Mouse (Mus musculus) lung, embryonic 15.5 days (tissue): Measurements from ENCODE around the gene Psmd9. TPM values are rescaled to one million over a fixed set of nuclear protein-coding genes. Genes with fewer than 3 reads are reported as not detected.

Experiments used
- ATAC-seq: fragments of 200-750 bp; cut with Nextera tagmentation; 2 replicates; pipeline ENCODE4 v1.8.0; 2017; ENCODE audit warnings: moderate number of reproducible peaks, borderline replicate concordance; ENCODE audit not compliant: low FRiP score, low TSS enrichment; ENCODE audit errors: extremely low read depth
- H3K27ac ChIP-seq: fragments of 300-500 bp; sonication (generic); 2 replicates; pipeline ENCODE4 v1.5.1; 2015; ENCODE audit warnings: moderate library complexity, mild to moderate bottlenecking, inconsistent platforms
- H3K27me3 ChIP-seq: fragments of 300-500 bp; sonication (generic); 2 replicates; pipeline ENCODE4 v1.6.1; 2015; ENCODE audit warnings: inconsistent platforms
- H3K36me3 ChIP-seq: fragments of 300-500 bp; sonication (generic); 2 replicates; pipeline ENCODE4 v1.6.1; 2015; ENCODE audit warnings: inconsistent platforms
- H3K4me1 ChIP-seq: fragments of 300-500 bp; sonication (generic); 2 replicates; pipeline ENCODE4 v1.6.1; 2015; ENCODE audit warnings: inconsistent platforms
- H3K4me2 ChIP-seq: fragments of 300-500 bp; sonication (generic); 2 replicates; pipeline ENCODE4 v1.6.1; 2015; ENCODE audit warnings: inconsistent platforms, mild to moderate bottlenecking, moderate library complexity
- H3K4me3 ChIP-seq: fragments of 300-500 bp; sonication (generic); 2 replicates; pipeline ENCODE4 v1.5.1; 2015; ENCODE audit warnings: mild to moderate bottlenecking, inconsistent platforms
- H3K9ac ChIP-seq: fragments of 300-500 bp; sonication (generic); 2 replicates; pipeline ENCODE4 v1.6.1; 2015; ENCODE audit warnings: inconsistent platforms
- H3K9me3 ChIP-seq: fragments of 300-500 bp; sonication (generic); 2 replicates; pipeline ENCODE4 v1.6.1; 2016; ENCODE audit warnings: inconsistent platforms
- WGBS: fragments of 180-500 bp; shearing (Covaris S2); methylation state at CpG from one replicate; pipeline ENCODE4 v1.1.7; 2015; 5-methylcytosine and 5-hydroxymethylcytosine counted together
- polyA plus RNA-seq: library from polyadenylated mRNA; unstranded; fragments of >200 nt; fragmentation: Nextera tagmentation; extraction: Ambion mirVana; gene quantifications from 2 replicates; pipeline ENCODE4 v1.2.1, GENCODE M21; 2015

Gene Psmd9
- polyA plus RNA-seq, 1 experiment from 2014 or later: 85.3 TPM

DNA sequence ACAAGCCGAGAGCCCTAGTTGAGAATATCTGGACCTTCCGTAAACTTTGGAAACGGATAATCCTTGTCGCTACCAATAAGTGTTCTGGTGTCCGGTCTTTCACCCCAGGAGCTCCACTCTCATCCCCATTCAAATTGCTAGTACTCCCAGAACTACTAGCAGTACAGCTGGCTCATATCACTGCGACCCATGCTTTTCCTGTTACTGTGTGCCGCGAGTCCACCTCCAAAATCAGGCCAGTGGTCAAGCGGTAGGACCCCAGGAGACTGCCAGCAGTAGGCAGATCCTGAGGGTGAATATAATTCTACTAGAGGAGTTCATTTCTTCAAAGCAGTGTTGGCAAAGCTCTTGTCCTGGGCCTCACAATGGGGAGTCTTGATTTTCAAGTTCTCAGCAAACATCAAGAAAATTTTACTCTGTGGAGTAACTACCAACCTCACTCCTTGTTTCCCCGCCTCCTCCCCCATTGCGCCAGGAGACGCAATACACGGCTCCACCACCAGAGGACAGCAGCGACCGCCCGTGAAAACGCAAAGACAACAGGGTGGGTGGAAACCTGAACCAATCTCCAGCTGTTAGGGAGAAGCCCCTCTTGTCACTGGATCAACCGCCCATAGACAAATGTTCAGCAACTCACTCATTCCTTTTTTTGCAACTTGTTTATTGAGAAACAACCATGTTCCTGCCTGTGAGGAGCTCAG is 36.0 kb upstream of the Psmd9 start:
- ATAC-seq: no peak
- peak overlapping the region; percentile 99 for H3K4me2 ChIP-seq
- H3K27me3 ChIP-seq: no peaks in the 10 kb centered on the region
- H3K4me3 ChIP-seq: peak overlapping the region; percentile 43
- WGBS: 11% methylated on average over 18 of the region's 18 CpGs
- no peak overlapping the region for H3K9ac ChIP-seq
- peak overlapping the region; percentile 100 for H3K27ac ChIP-seq
- peaks cover 80% of the 10 kb centered on the region for H3K4me1 ChIP-seq
- no peaks in the 10 kb centered on the region for H3K9me3 ChIP-seq
- no peaks in the 10 kb centered on the region for H3K36me3 ChIP-seq

DNA sequence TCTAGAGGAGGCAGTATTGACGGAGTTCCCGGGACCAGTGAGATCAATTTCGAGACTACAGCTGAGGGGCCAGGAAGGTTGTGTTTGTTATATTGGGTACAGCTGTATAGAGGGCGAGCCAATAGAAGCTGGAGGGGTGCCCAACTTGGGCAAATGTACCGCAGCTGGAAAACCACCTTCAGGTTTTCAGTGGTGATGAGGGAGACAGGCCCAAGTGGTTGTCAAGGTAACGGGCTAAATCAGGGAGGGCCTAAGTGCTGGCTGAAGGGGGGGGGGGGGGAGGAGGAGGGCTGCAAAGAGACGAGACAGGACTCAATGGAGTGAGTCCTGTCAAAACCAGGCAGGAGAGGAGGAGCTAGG is 35.4 kb upstream of the Psmd9 start:
- Histone ChIP-seq H3K27ac (peak overlapping the region; percentile 100), H3K4me2 (peak overlapping the region; percentile 99), H3K4me3 (no peak overlapping the region), H3K9me3 (no peaks in the 10 kb centered on the region), H3K36me3 (no peaks in the 10 kb centered on the region), H3K9ac (no peak overlapping the region), H3K27me3 (no peaks in the 10 kb centered on the region), H3K4me1 (peaks cover 75% of the 10 kb centered on the region)
- 16% methylated on average over 7 of the region's 7 CpGs for WGBS
- ATAC-seq: no peak

DNA sequence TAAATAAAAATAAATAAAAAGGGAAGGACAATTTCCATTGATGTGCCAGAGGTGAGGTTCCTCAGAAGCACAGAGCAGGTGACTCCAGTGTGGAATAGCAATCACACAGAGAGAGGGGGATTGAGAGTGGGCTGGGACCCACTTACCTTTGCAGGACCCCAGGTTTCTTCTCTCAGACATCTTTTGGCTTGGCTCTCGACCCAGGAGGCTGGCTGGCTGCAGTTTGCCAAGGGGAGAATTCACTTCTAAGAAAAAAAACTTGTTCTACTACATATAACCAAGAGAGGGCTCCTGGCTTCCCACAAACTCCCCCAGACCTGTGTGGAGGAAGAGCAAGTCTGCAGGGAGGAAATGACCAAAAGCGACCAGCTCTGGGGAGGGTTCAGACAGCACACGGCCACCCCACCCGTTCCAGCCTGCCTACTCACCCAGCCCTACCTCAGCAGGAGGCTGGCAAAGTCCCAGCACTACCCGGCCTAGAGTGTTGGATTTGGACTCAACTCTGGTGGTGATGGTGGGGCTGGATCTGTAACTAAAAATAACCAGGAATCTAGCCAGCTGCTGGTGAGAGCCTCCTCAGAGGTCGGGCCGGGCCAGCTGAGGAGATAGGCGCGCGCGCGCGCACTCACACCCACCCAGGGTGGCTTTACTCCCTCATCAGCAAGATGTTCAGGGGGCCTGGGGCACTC is 34.9 kb upstream of the Psmd9 start:
- Histone ChIP-seq H3K4me2 (peak overlapping the region; percentile 99), H3K9me3 (no peaks in the 10 kb centered on the region), H3K36me3 (no peaks in the 10 kb centered on the region), H3K27me3 (no peaks in the 10 kb centered on the region), H3K27ac (peak overlapping the region; percentile 100), H3K4me3 (peak overlapping the region; percentile 57; the same call in 1 of the 2 replicates), H3K9ac (peak overlapping the region; percentile 96; the same call in 1 of the 2 replicates), H3K4me1 (peaks cover 69% of the 10 kb centered on the region)
- WGBS: 21% methylated on average over 13 of the region's 13 CpGs
- ATAC-seq: no peak

DNA sequence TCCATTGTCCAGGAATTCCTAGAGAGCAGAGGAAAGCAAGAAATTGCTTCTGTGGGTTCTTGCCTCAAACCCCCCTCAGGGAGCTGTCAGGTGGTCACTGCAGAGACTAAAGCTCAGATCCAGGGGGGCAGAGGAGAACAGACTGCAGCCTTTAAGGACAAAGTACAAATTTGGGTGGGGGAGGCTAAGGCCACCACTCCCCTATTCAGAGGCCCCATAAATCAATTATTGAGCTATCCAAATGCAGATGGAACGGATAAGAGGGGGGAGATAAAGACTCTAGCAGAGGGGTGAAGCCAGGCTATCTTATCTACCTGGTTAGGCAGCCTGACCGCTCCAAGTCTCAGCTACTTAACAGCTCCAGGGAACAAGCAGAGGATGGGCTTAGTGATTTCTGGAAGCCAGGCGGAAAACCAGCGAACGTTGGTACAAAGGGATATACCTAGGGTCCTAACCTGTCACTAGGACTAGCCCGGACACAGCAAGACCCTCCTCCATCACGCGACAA is 34.3 kb upstream of the Psmd9 start:
- no peak for ATAC-seq
- Histone ChIP-seq H3K36me3 (no peaks in the 10 kb centered on the region), H3K4me3 (peak overlapping the region; percentile 57), H3K9ac (peak overlapping the region; percentile 96; the same call in 1 of the 2 replicates), H3K27me3 (no peaks in the 10 kb centered on the region), H3K9me3 (no peaks in the 10 kb centered on the region), H3K4me2 (peak overlapping the region; percentile 99), H3K4me1 (peaks cover 69% of the 10 kb centered on the region), H3K27ac (peak overlapping the region; percentile 100)
- 23% methylated on average over 8 of the region's 8 CpGs for WGBS

DNA sequence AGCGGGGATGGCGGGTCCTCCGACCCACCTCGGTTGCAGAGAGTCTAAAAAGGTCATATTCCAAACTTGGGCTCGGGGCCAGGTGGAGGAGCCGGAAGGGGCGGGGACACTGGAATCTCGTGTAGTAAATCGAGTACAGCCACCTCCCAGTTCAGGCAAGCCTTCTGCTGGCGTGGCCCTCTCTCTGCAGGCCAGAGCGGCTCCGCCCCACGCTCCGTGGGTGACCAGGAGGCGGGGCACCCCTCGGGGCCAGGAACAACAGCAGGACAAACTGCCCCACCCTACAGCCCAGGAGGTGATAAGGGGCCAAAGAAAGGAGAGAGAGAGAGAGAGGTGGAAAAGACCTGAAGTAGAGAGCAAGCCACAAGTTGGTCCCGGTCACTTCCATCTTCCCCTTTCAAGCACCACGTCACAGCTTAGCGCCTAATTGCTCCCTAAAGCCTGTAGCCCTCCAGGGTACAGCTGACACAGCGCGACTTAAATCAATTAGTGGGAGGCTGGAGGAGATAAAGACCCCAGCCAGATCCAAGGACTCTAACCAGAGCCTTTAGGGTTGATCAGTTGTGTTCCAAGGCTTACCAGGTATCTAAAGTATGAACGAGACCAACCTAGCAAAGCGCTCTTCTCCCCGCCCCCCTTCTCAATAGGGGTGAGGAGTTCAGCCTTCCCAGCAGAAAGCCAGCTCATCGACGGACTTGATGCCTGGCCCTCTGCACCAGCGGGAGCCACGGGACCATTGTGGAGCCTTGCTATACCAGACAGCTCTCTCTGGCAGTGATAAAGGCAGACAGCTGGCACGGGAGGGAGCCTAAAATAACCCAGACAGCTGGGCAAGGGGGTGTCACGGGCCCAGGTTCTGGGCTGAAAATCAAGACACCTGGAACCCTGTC is 33.5 kb upstream of the Psmd9 start:
- Histone ChIP-seq H3K9ac (peak overlapping the region; percentile 96), H3K4me1 (peaks cover 66% of the 10 kb centered on the region), H3K4me3 (peak overlapping the region; percentile 57), H3K4me2 (peak overlapping the region; percentile 99), H3K27ac (peak overlapping the region; percentile 100), H3K36me3 (no peaks in the 10 kb centered on the region), H3K27me3 (no peaks in the 10 kb centered on the region), H3K9me3 (no peaks in the 10 kb centered on the region)
- WGBS: 2% methylated on average over 30 of the region's 30 CpGs
- ATAC-seq: peak; percentile 8

DNA sequence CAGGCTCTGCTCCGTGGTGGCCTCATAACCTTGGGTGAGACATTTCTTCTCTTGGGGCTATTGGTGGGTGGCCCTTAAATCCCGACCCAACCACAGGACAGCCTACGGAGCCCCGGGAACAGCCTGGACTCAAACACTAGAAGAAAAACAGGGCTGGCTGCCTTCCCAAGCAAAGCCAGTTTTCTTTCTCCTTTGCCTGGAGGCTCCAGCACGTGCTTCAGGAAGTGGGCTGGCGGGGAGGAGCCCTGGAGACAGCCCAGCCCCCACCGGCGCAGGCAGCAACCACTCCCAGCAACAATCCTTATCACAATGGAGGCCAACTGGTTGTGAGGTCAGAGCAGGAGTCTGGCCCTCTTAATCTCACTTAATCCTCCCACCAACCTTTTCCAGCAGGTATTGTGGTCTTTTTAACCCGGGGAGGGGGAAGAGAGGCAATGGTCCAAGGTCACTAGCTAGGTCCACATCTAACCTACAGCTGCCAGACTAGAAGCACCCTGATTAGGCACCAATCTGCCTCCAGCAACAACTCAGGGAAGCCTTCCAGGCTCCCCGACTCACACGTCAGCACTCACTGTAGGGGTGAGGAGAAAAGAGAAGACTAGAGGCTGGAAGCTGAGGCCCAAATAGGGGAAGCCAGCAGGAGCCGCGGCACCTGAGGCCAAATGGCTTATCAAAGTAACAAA is 32.7 kb upstream of the Psmd9 start:
- WGBS: 1% methylated on average over 13 of the region's 13 CpGs
- H3K4me1 ChIP-seq: peaks cover 65% of the 10 kb centered on the region

DNA sequence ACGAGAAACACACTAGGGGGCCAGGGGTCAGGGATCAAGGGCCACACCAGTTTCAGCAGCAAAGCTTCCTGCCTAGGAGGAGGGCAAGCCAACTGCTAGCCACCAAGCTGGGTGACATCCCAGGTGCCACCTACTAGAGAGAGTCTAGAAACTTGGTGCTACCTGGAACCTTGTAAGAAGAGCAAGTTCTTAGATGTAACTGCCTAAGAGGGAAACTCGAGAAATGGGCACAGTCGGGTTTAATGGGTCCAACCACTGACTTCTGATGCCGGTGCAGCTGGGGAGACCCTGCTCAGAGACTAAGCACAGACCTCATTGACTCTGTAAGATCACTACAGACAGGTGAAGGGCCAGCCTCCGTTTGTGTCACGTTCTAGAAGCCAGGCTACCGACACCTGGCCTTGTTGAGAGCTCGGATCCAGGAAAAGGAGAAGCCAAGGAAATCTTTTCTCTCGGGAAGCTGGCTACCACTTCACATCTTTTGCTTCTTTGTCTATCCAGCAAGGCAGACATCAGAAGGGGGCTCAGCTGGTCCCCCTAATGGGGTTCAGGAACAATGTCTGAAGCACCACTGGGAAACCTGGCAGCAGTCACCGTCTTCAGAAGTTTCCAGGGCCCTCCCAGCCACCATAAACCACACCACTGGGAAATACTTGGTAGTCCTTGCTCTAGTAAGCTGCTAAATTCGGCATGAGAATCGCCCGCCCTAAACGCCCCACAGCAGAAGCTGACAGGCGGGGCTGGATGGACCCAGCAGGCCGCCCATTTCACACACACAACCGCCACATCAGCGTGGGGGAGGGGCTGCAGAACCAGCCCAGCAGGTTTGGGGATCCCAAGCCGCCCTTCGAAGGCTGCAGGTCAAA is 31.9 kb upstream of the Psmd9 start:
- Histone ChIP-seq H3K27me3 (no peaks in the 10 kb centered on the region), H3K36me3 (no peaks in the 10 kb centered on the region), H3K4me3 (peak overlapping the region; percentile 57), H3K4me1 (peaks cover 58% of the 10 kb centered on the region), H3K27ac (peak overlapping the region; percentile 100), H3K9me3 (no peaks in the 10 kb centered on the region), H3K4me2 (peak overlapping the region; percentile 99), H3K9ac (peak overlapping the region; percentile 96)
- WGBS: 3% methylated on average over 20 of the region's 20 CpGs
- peak; percentile 8; the same call in 1 of the 2 replicates for ATAC-seq

More for the DNA sequence above, 32.7 kb upstream of the Psmd9 start:
- Histone ChIP-seq H3K27ac (peak overlapping the region; percentile 100), H3K9me3 (no peaks in the 10 kb centered on the region), H3K9ac (peak overlapping the region; percentile 96), H3K4me2 (peak overlapping the region; percentile 99), H3K27me3 (no peaks in the 10 kb centered on the region), H3K4me3 (peak overlapping the region; percentile 57), H3K36me3 (no peaks in the 10 kb centered on the region)
- ATAC-seq: peak; percentile 44

DNA sequence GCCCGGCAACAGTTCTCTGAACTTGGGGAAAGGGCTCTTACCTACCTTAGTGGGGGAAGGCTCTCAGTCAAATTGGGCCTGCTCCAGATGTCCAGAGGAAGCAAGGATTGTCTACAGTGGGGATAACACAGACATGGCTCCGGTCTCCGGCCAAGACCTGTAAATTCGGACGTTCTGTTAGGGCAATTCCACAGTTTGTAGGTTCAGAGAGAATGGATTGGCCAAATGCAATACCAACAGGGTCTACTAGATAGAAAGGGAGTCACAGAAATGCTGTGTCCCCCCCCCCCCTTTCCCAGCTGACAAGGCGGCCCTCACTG is 31.3 kb upstream of the Psmd9 start:
- peak overlapping the region; percentile 96 for H3K9ac ChIP-seq
- H3K27me3 ChIP-seq: no peaks in the 10 kb centered on the region
- H3K4me2 ChIP-seq: peak overlapping the region; percentile 99
- under 1% methylated on average over 6 of the region's 6 CpGs for WGBS
- H3K4me1 ChIP-seq: peaks cover 52% of the 10 kb centered on the region
- H3K4me3 ChIP-seq: peak overlapping the region; percentile 57
- peak overlapping the region; percentile 100 for H3K27ac ChIP-seq
- no peaks in the 10 kb centered on the region for H3K9me3 ChIP-seq
- H3K36me3 ChIP-seq: no peaks in the 10 kb centered on the region
- ATAC-seq: no peak

DNA sequence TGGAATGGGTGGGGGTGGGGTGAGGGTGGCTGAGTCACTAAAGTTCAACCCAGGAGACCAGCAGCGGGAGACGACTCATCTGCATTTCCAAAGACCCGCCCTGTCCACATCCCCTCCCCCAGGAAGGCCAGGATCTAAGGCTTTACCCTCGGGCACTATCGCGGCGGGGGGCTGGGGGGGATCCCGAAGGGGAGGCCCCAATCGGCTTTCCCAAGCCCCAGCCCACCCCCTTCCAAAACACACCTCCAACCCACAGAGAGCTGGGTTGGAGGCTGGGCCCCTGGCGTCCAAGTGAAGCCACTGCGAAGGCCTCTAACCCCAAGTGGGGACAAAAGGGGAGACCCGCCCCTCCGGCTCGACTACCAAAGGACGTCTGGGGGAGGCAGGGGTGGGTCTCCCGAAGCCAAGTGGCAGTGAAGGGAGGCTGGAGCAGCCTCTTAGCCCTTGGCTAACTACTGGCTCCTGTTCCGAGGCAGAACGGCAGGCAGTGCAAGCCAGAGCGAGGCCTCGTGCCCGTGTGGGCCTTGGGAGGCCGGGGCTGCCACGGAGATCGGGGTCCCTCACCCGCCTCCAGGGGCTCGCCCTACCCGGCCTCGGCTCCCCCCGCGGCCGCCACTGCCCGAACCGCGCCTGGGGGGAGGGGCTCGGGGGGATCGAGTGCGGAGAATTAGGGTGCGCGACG is 30.8 kb upstream of the Psmd9 start:
- H3K36me3 ChIP-seq: no peaks in the 10 kb centered on the region
- H3K4me2 ChIP-seq: peak overlapping the region; percentile 99
- under 1% methylated on average over 38 of the region's 40 CpGs for WGBS
- H3K4me1 ChIP-seq: peaks cover 49% of the 10 kb centered on the region
- H3K27me3 ChIP-seq: no peaks in the 10 kb centered on the region
- peak; percentile 37 for ATAC-seq
- no peaks in the 10 kb centered on the region for H3K9me3 ChIP-seq
- peak overlapping the region; percentile 100 for H3K27ac ChIP-seq
- H3K9ac ChIP-seq: peak overlapping the region; percentile 96
- peak overlapping the region; percentile 57 for H3K4me3 ChIP-seq
